Mouse (Mus musculus) heart, embryonic 13.5 days (tissue): ENCODE data around the gene Gpr18. TPM values are rescaled to one million over a fixed set of nuclear protein-coding genes. Genes with fewer than 3 reads are reported as not detected.

Experiments
- ATAC-seq: fragments of 200-750 bp; cut with Nextera tagmentation; 2 replicates; pipeline ENCODE4 v1.8.0; 2017; ENCODE audit warnings: moderate TSS enrichment; ENCODE audit not compliant: insufficient number of reproducible peaks, low FRiP score, low TSS enrichment; ENCODE audit errors: extremely low read depth
- H3K27ac ChIP-seq: fragments of 300-500 bp; sonication (generic); replicated peaks from 2 replicates; pipeline ENCODE4 v1.5.1; 2015; ENCODE audit warnings: moderate library complexity, mild to moderate bottlenecking, inconsistent platforms
- H3K27me3 ChIP-seq: fragments of 300-500 bp; sonication (generic); replicated peaks from 2 replicates; pipeline ENCODE4 v1.6.1; 2015; ENCODE audit warnings: mild to moderate bottlenecking, inconsistent platforms
- H3K36me3 ChIP-seq: fragments of 300-500 bp; sonication (generic); 2 replicates; pipeline ENCODE4 v1.6.1; 2015; ENCODE audit warnings: mild to moderate bottlenecking, inconsistent platforms
- H3K4me1 ChIP-seq: fragments of 300-500 bp; sonication (generic); 2 replicates; pipeline ENCODE4 v1.6.1; 2015; ENCODE audit warnings: inconsistent platforms
- H3K4me2 ChIP-seq: fragments of 300-500 bp; sonication (generic); 2 replicates; pipeline ENCODE4 v1.6.1; 2015; ENCODE audit warnings: inconsistent platforms, mild to moderate bottlenecking, moderate library complexity
- H3K4me3 ChIP-seq: fragments of 300-500 bp; sonication (generic); 2 replicates; pipeline ENCODE4 v1.5.1; 2015; ENCODE audit warnings: moderate library complexity, mild to moderate bottlenecking, inconsistent platforms
- H3K9ac ChIP-seq: fragments of 300-500 bp; sonication (generic); 2 replicates; pipeline ENCODE4 v1.6.1; 2015; ENCODE audit warnings: inconsistent platforms, mild to moderate bottlenecking, moderate library complexity
- H3K9me3 ChIP-seq: fragments of 300-500 bp; sonication (generic); 2 replicates; pipeline ENCODE4 v1.6.1; 2016; ENCODE audit warnings: inconsistent platforms
- WGBS: fragments of 180-500 bp; shearing (Covaris S2); methylation state at CpG from one replicate; pipeline ENCODE4 v1.1.7; 2015; ENCODE audit warnings: mixed read lengths; 5-methylcytosine and 5-hydroxymethylcytosine counted together
- polyA plus RNA-seq: library from polyadenylated mRNA; unstranded; fragments of >200 nt; fragmentation: Nextera tagmentation; extraction: Ambion mirVana; gene quantifications from 2 replicates; pipeline ENCODE4 v1.2.1, GENCODE M21; 2015

Gene Gpr18
- polyA plus RNA-seq, 1 experiment from 2014 or later = not detected

DNA sequence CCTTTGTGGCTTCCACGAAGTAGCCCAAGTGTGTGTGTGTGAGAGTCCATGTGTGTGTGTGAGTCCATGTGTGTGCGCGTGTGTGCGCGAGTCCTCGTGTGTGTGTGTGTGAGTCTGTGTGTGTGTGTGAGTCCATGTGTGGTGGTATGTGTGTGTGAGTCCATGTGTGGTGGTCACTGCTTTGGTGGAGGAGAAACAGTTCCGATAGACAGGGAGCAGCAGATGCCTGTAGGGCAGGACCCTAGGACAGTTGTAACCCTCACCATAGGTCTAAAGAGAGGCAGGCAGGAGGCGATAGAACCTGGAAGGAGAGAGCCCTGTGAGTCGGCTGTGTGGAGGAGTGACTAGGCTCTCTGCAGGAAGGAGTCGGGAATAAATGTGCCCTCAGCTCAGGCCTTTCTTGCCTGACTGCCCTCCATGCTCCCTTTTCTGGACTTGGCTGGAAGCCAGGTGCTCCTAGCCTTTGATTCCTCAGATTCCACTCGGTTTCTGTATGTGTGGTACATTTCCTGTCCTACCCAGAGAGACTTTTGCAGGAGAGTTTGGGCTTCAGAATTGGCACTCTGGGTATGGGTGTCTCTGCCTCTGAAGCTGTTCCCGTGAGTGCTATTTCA lies 5.0 kb upstream of the Gpr18 start:
- peak overlapping the region; percentile 20 for H3K9ac ChIP-seq
- H3K4me2 ChIP-seq = no peak overlapping the region
- peaks cover 22% of the 10 kb centered on the region for H3K4me1 ChIP-seq
- peaks cover 26% of the 10 kb centered on the region for H3K36me3 ChIP-seq
- no peak overlapping the region for H3K4me3 ChIP-seq
- H3K9me3 ChIP-seq = no peaks in the 10 kb centered on the region
- no peak; the same call in 1 of the 2 replicates for ATAC-seq
- 64% methylated on average over 12 of the region's 12 CpGs for WGBS
- H3K27ac ChIP-seq = peak overlapping the region; percentile 68
- no peaks in the 10 kb centered on the region for H3K27me3 ChIP-seq

- H3K36me3 ChIP-seq = peaks cover 26% of the 10 kb centered on the region
- 33% methylated on average over 3 of the region's 3 CpGs for WGBS
- H3K27me3 ChIP-seq = no peaks in the 10 kb centered on the region
- no peak for ATAC-seq
- no peak overlapping the region for H3K4me2 ChIP-seq
- no peak overlapping the region for H3K27ac ChIP-seq
- peaks cover 17% of the 10 kb centered on the region for H3K4me1 ChIP-seq
- no peaks in the 10 kb centered on the region for H3K9me3 ChIP-seq
- H3K4me3 ChIP-seq = no peak overlapping the region
- no peak overlapping the region for H3K9ac ChIP-seq
These were observed 4.2 kb upstream of the Gpr18 start for GRCm38 (mm10) chr14:121919752-121920151.

- no peaks in the 10 kb centered on the region for H3K27me3 ChIP-seq
- no peak overlapping the region for H3K27ac ChIP-seq
- 73% methylated on average over 3 of the region's 3 CpGs for WGBS
These were observed 2.7 kb upstream of the Gpr18 start for GRCm38 (mm10) chr14:121918266-121918665.

GRCm38 (mm10) chr14:121916311-121917094 lies 922 bp upstream of the Gpr18 start:
- Histone ChIP-seq H3K36me3 (peaks cover 38% of the 10 kb centered on the region), H3K4me1 (peaks cover 22% of the 10 kb centered on the region), H3K27me3 (no peaks in the 10 kb centered on the region), H3K4me3 (no peak overlapping the region), H3K9me3 (no peaks in the 10 kb centered on the region), H3K27ac (no peak overlapping the region), H3K4me2 (no peak overlapping the region), H3K9ac (no peak overlapping the region)
- no peak for ATAC-seq
- WGBS = 85% methylated on average over 6 of the region's 6 CpGs

More at GRCm38 (mm10) chr14:121918266-121918665, 2.7 kb upstream of the Gpr18 start:
- no peak overlapping the region for H3K4me2 ChIP-seq
- no peak overlapping the region for H3K9ac ChIP-seq
- H3K4me3 ChIP-seq = no peak overlapping the region
- peaks cover 26% of the 10 kb centered on the region for H3K36me3 ChIP-seq
- peaks cover 17% of the 10 kb centered on the region for H3K4me1 ChIP-seq
- ATAC-seq = no peak
- H3K9me3 ChIP-seq = no peaks in the 10 kb centered on the region

- H3K36me3 ChIP-seq = peaks cover 47% of the 10 kb centered on the region
- no peak overlapping the region for H3K4me2 ChIP-seq
- H3K9me3 ChIP-seq = no peaks in the 10 kb centered on the region
- H3K27ac ChIP-seq = no peak overlapping the region
- H3K4me3 ChIP-seq = no peak overlapping the region
- peaks cover 9% of the 10 kb centered on the region for H3K4me1 ChIP-seq
- H3K27me3 ChIP-seq = no peaks in the 10 kb centered on the region
- no peak for ATAC-seq
- no peak overlapping the region for H3K9ac ChIP-seq
- WGBS = 77% methylated on average over 5 of the region's 5 CpGs
These were observed 438 bp downstream of the Gpr18 start for GRCm38 (mm10) chr14:121915143-121915542.

GRCm38 (mm10) chr14:121912501-121912900 lies 3.1 kb downstream of the Gpr18 start:
- ATAC-seq = no peak
- Histone ChIP-seq H3K4me1 (0 out of 2 replicates have a peak, but pooled peaks cover 6% of the 10 kb centered on the region), H3K4me2 (no peak overlapping the region), H3K27me3 (no peaks in the 10 kb centered on the region), H3K4me3 (no peak overlapping the region), H3K27ac (no peak overlapping the region), H3K36me3 (peaks cover 61% of the 10 kb centered on the region), H3K9me3 (no peaks in the 10 kb centered on the region), H3K9ac (no peak overlapping the region)
- 82% methylated on average over 7 of the region's 7 CpGs for WGBS

GRCm38 (mm10) chr14:121909868-121910267 lies 5.7 kb downstream of the Gpr18 start:
- Histone ChIP-seq H3K4me1 (peaks cover 13% of the 10 kb centered on the region), H3K27me3 (no peaks in the 10 kb centered on the region), H3K4me3 (no peak overlapping the region), H3K4me2 (no peak overlapping the region), H3K9ac (no peak overlapping the region), H3K36me3 (peaks cover 66% of the 10 kb centered on the region), H3K27ac (no peak overlapping the region), H3K9me3 (no peaks in the 10 kb centered on the region)
- WGBS = 95% methylated on average over 6 of the region's 6 CpGs
- ATAC-seq = no peak

DNA sequence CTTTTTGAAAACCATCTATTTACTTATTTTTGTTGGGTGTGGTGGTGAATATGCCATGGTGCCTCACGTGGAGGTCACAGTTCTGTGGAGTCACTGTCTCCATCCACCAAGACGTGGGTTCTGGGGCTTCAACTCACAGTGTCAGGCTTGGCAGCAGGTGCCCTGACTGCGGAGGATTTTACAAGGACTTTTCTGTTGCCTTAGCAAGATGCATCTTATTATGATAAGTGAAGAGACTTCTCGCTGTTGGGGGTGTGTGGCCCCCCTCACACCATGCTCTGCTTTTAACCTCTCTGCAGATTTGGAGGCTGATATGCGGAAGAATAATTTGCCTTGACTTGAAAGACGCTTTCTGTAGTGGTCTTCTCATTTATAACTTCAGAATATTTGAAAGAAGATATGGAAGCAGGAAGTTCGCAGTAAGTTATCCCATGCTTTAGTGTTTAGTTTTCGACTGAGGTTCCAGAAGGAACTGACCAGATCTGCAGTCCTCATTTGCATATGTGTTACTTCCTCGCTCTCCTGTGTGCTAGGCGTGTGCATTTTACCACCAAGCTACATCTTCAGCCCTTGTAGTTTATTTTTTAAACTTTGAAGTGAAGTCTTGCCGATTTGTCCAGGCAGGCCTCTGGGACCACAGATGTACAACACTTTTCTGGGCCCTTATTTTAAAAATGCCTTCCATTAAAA lies 8.4 kb downstream of the Gpr18 start:
- Histone ChIP-seq H3K27ac (no peak overlapping the region), H3K9ac (no peak overlapping the region), H3K4me3 (no peak overlapping the region), H3K4me1 (peaks cover 29% of the 10 kb centered on the region), H3K9me3 (no peaks in the 10 kb centered on the region), H3K4me2 (no peak overlapping the region), H3K36me3 (peaks cover 60% of the 10 kb centered on the region), H3K27me3 (no peaks in the 10 kb centered on the region)
- WGBS = 85% methylated on average over 11 of the region's 11 CpGs
- no peak for ATAC-seq

- Histone ChIP-seq H3K27me3 (no peaks in the 10 kb centered on the region), H3K9me3 (no peaks in the 10 kb centered on the region), H3K9ac (no peak overlapping the region), H3K4me2 (no peak overlapping the region), H3K4me3 (no peak overlapping the region), H3K27ac (no peak overlapping the region), H3K36me3 (peaks cover 54% of the 10 kb centered on the region), H3K4me1 (peaks cover 26% of the 10 kb centered on the region)
- ATAC-seq = no peak
- WGBS = 74% methylated on average over 8 of the region's 8 CpGs
These were observed 9.1 kb downstream of the Gpr18 start for GRCm38 (mm10) chr14:121906341-121906991.

- ATAC-seq = no peak
- Histone ChIP-seq H3K4me2 (no peak overlapping the region), H3K4me1 (peaks cover 31% of the 10 kb centered on the region), H3K9me3 (no peaks in the 10 kb centered on the region), H3K9ac (no peak overlapping the region), H3K27me3 (no peaks in the 10 kb centered on the region), H3K27ac (no peak overlapping the region), H3K36me3 (peaks cover 40% of the 10 kb centered on the region), H3K4me3 (no peak overlapping the region)
- WGBS = 20% methylated on average over 3 of the region's 3 CpGs
These were observed 10.8 kb downstream of the Gpr18 start for GRCm38 (mm10) chr14:121904754-121905153.

DNA sequence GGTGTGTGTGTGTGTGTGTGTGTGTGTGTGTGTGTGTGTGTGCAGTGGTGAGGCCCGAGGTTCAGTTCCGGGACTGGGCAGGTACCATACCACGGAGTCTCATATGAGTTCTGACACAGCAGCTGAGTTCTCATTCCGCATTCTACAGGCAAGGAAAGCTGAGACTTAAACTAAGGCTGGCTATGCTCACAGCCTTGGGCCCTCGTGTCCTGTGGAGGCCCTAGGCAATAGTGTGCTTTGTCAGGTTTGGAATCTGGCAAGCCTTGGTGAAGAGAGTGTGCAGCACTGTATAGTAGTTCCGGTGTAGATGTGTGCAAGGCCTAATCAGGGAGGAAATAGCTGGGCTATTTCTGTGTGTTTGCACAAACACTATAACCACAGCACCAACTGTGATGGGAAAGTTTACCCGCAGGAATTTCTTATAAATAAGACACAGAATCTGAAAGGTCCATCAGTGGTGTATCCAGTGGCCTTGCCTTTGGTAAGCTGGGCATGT lies 12.2 kb downstream of the Gpr18 start:
- WGBS = 81% methylated on average over 7 of the region's 7 CpGs
- Histone ChIP-seq H3K9ac (no peak overlapping the region), H3K27ac (no peak overlapping the region), H3K27me3 (no peaks in the 10 kb centered on the region), H3K4me2 (no peak overlapping the region), H3K4me3 (no peak overlapping the region), H3K9me3 (no peaks in the 10 kb centered on the region), H3K4me1 (peaks cover 44% of the 10 kb centered on the region), H3K36me3 (peaks cover 29% of the 10 kb centered on the region)
- ATAC-seq = no peak
